Mouse (Mus musculus): Measurements from ENCODE around the gene Ifnl3.

DNA sequence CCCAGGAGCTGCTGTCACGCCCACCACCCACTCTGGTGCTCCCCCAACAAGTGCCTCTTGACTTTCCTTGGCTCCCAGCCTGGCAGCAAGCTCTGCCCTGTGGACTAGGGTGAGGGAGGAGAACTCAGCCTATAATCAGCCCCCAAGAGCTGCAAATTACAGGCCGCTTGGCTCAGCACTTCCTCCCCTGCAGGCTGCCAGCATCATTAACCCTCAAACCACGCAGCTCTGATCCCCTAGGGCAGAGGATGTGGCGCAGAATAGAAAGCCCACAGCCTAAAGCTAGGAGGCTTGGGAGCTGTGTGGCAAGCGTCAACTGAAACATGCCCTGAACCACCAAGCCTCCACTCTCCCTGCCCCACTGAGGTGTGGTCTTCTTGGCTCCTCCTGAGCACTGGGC lies 42.8 kb downstream of the Ifnl3 start:
- TF ChIP-seq CTCF (conservative IDR thresholded peaks at IDR 0.05; ENCODE audit: low read length): no peak
- TF ChIP-seq POU5F1 (IDR thresholded peaks at IDR 0.05; ENCODE audit: borderline replicate concordance, low read length): no peak
- no peak for TF ChIP-seq NANOG (IDR thresholded peaks at IDR 0.05; ENCODE audit: borderline replicate concordance, low read length)

Data from E14TG2a.4 (cell line).